Mouse (Mus musculus) heart, adult 8-10 months (tissue): ENCODE measurements around the gene Tdp2. TPM values are rescaled to one million over a fixed set of nuclear protein-coding genes. Genes with fewer than 3 reads are reported as not detected.
A peak's percentile ranks its signal among the peaks of the same experiment; 100 is the strongest.
"Not testable (repeated sequence)": the region's sequence is repeated elsewhere in the genome, so short reads cannot be mapped to it uniquely, and the experiment has no call there.

Experiments used
- DNase-seq: peaks from one replicate; pipeline ENCODE4 v3.0.0; 2022; ENCODE audit warnings: low spot score
- total RNA-seq, 4 experiments: library from RNA; stranded (reverse); gene quantifications; 2 replicates each; pipeline ENCODE4 v1.2.4; 2022

Gene Tdp2
- total RNA-seq, 4 experiments from 2014 or later, result 11.3 to 14.2 (median 13.3) TPM

DNA sequence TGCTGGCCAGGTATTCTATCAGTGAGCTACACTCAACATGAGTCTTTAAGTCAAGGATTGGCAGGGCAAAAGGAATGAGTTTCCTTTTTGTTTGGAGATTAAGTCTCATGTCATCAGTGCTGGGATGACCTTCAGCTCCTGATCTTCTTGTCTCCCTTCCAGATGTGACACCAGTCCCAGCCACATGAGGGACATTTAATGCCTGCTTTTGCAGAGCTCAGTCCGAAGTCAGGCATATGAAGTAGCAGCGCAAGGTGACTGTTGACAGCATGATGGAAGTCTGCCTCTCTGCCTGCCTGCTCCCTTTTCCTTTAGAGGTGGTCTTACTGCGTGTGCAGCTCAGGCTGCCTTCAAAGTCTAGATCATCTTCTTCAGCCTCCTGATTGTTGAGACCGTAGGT, 6.8 kb upstream of the Tdp2 start:
- DNase-seq, result no peak

- no peak for DNase-seq
Measured at GRCm38 (mm10) chr13:24825587-24825986, 5.9 kb upstream of the Tdp2 start.

- no peak for DNase-seq
Measured at GRCm38 (mm10) chr13:24826116-24826515, 5.4 kb upstream of the Tdp2 start.

DNA sequence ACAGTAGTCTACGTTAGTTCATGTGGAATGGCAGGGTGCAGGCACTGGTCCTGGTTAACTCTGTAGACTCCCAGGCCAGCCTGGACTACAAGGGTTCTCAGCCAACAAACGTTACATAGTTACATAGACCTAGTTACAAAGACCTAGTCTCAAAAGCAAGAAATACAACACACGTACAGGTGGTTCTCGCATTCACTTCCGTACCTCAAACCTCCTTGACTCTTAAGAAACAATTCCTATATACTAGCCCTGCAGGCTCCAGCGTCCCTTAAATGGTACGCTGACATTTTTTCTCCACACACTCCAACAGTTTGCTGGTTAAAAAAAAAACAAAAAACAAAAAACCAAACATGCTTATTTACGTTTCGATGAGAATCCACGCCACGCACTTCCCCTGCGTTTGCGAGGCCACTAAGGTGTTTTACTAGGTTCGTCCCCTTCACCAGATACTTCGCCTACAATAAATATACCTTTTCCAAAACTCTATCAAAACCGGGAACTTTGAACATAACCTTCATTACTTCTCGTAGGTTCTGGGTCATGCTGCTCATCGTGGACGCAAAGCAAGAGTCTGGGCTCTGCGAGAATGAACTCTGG, 625 bp upstream of the Tdp2 start:
- no peak for DNase-seq

DNA sequence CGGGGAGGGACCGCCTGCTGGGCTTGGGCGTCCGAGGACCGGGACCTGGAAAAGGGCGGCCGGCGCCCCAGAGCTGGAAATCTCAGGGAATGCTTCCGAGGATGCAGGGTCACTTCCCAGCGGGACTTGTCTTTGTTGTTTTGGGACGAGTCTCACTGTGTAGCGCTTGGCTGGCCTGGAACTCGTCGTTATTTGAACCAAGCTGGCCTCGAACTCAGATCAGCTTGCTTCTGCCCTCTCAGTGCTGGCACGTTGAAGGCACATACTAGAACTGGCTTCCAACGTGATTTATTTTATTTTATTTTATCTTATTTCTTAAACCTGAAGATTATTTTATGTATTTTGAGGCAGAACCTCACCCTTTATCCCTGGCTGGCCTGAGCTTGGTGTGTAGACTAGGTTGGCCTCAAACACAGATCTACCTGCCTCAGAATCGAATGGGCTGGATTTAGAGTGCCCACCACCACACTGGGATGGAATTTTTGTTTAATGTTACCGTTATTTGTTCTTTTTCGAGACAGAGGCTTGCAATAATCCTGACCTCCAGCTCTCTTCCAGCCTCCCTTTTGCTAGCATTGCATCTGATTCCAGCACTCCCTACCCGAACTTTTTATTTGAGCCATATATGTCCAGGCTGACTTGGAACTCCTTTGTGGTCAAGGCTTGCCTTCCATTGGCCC, 792 bp downstream of the Tdp2 start:
- no peak for DNase-seq

GRCm38 (mm10) chr13:24832811-24833155, 1.3 kb downstream of the Tdp2 start:
- no peak for DNase-seq

GRCm38 (mm10) chr13:24837765-24838164, 6.3 kb downstream of the Tdp2 start:
- DNase-seq, result not testable (repeated sequence)

GRCm38 (mm10) chr13:24839831-24840230, 8.4 kb downstream of the Tdp2 start:
- no peak for DNase-seq

DNA sequence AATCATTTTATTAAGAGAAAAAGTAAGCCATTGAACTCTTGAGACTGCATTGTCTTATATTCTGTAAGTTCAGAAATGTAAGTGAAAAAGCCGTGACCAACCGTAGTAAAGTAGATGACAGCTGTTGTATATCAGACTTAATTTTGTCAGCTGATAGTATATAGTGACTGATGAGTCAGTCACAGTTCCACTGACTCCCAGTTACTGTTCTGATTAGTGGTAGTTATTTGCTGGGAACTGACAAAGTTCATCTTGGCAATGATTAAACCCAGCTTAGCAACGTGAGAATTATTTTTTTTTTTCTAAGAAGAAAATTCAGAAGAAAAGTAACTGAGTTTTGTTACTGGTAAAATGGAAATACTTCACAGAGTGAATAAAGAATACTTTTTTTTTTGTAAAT, 10.2 kb downstream of the Tdp2 start:
- no peak for DNase-seq

DNA sequence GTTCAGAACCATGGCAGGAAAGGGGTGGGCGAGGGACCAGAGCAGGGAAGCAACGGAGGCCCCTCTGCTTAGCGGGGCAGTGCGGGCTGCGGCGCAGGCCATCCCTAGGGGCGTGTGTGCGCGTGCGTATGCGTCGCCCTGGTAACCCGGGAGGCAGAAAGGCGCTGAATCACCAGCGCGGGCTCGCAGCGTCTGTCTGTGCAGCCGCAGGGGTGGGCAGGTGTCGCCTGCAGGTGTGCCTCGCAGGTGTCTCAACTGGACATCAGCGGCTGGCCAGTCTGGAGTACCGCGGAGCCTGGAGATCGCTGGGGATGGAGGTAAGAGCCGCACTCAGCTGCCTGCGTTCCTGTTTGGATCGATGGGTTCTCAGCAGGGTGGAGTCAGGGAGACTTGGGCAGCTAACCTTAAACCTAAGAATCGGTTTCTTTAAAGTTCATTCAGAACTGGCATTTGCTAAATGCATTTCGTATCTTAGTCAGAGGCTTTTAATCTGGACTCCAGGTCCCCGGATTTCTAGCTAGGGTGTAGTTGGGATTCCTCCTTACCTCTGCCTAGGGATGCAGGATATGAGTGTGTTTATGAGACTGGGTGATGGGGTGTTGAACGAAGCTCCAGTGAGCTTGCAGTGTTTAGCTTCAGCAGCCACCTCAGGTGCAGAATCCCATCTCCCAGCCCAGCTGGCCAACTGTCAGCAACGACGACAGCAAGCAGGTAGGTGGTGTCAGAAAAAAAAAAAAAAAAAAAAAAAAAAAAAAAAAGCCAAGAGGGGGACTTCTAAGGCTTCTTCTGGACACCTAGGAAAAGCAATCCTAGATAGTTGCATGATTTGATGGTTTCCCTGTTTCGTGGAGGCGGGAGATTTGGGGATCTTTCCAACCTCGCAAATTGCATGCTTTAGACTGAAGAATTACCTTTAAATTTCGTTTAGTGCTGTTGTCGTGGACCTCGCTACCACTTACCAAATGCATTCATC, 13.8 kb downstream of the Tdp2 start, which contains the start of gene D130043K22Rik:
TSS of gene D130043K22Rik (plus strand) at position 153 of the 973 bp plus-strand sequence.
- no peak for DNase-seq

GRCm38 (mm10) chr13:24849318-24849717, 17.8 kb downstream of the Tdp2 start:
- no peak for DNase-seq

DNA sequence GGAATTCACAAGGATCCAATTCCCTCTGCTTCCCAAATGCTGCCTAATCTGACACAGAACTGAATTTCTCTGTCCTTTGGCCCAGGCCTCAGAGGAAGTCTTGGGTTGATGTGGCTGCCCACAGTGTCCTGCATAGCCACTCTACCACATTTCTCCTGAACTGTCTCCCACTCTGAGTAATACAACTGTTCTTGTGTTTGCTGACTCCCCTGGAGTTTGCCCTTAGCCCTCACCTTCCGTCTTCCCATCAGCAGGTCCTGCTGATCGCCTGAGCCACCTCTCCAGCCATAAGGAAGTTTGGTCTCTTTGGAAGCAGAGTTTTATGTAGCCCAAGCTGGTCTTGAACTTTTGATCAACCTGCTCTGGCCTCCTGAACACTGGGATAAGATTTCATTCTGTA, 20.5 kb downstream of the Tdp2 start:
- DNase-seq, result no peak

DNA sequence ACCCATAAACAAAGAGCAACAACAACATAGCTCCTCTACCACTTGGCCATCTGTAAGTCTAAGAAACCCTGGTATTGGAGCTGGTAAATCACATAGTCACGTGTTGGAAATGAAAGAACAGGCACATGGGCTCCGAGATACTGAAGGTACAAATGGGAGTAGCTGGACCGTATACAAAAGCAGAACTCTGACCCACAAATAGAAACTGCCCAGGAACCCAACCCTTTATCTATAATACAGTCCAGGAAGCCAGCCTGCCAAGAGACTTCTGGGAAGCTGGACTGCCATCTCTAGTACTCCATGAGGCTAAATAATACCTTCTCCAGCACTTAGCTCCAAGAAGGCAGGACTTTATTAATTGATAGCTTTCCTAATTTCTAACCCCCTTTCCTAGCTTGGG, 21.1 kb downstream of the Tdp2 start:
- peak; percentile 51 for DNase-seq

DNA sequence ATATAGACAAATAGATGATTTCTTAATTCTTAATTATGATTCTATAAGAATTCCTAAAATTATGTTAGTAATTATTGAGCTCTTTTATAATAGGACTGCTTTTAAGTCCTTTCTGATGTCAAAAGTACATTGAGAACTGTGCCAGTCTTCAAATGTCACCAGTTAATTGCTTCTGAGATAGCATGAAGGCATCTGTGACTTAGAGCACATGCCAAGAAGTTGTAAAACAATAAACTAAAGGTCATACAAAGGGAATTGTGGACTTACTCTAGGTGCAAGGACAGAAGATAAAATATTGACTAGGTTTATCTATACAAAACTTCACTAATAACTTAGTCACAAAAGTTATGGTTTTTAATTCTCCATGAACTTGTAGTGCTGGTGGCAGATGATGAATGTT, 27.6 kb downstream of the Tdp2 start:
- DNase-seq, result no peak

DNA sequence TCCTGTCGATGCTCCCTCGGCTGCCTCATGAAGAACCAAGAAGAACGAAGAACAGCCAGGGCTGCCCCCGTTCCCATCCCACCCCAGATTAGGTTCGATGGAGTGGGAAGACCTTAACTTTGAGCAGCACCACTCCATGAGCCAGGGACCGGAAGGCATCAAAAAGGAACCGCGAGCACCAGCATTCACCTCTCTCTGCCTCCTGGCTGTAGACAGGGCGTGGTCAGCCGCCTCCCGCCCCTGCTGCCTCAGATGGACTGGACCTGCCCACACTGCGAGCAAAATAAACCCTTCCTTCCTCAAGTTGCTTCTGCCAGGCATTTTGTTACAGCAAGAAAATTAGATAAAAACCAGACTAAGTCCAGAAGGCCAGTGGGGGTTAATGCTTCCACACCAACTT, 29.6 kb downstream of the Tdp2 start:
- DNase-seq, result no peak

- no peak for DNase-seq
Measured at GRCm38 (mm10) chr13:24862021-24862420, 30.5 kb downstream of the Tdp2 start.

- peak; percentile 41 for DNase-seq
Measured at GRCm38 (mm10) chr13:24862520-24862919, 31.0 kb downstream of the Tdp2 start.

DNA sequence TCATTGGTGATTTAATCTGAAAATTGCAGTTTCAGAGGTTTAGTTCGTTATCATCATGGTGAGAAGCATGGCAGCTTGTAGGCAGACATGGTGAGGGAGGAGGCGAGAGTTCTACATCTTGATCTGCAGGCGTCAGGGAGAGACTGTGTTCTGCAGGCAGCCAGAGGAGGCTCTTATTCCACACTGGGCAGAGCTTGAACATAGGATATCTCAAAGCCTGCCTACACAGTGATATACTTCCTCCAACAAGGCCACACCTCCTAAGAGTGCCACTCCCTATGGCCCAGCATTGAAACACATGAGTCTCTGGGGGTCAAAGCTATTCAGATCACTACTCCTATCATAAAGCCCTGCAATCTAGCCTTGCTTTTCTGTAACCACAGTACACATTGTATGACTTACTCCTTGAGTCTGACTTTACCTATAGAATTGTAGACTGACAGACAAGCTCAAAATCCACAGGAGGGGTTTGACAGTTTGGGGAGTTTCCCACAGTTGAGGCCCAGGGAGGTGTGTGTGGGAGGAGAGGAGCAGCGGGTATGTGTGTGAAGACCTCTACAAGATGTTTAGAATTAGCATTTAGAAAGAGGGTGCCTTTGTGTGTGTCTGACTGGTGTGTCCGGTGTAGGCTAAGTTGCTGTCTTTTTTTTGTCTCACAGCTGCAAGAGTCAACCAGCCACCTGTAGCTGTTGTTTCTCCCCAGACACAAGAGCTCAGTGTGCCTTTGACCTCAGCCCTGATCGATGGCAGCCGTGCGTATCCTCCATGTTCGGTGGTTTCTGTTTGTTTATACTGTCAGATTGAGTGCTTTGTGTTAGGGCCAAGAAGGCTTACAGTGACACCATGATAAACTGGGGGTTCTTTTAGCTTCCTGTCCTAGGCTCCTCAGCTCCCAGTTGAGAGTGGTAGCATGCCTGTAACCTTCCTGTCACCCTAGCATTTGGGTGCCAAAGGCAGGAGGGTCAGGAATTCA, 35.2 kb downstream of the Tdp2 start:
- no peak for DNase-seq

DNA sequence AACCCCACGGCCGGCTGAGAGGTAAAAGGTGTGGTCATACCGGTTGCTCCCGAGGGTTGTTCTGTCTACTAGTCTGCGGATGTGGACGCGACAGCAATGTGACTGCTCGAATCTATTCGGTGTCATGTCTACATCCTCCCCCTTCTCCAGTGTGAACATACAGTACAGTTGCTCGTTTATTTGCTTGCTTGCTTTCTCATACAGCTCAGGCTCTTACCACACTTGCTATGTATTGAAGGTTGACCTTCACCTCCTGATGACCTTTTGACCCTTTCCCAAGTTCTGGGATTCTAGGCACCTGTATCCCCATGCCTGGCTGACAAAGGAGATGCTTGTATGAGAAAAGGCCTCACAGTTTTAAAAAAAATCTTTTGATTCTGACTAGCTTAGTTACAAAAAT, 36.3 kb downstream of the Tdp2 start:
- no peak for DNase-seq

DNA sequence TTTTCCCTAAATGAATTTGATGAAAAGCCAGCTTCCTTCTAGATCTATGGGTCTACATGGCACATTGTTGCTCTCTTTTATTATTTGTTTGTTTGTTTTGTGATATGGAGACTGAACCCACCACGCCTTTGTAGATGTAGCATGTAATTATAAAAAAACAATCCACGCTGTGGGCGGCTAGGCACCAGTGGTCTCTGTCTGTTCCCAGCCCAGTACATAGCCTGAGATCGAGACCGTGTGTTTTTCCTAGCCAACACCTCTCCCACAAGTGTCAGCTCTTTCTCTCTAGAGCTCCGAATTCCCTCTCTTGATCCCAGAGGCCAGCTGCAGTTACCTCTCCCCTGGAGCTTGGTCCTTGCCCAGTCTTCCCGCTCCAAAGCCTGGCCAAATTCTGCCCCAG, 36.8 kb downstream of the Tdp2 start:
- DNase-seq, result no peak

- no peak for DNase-seq
Measured at GRCm38 (mm10) chr13:24879359-24880040, 48.0 kb downstream of the Tdp2 start.
